Comparison of ENCODE assay signal across 15 mouse cellular contexts in genomic region chr11:106174372-106174771, GRCm38 (mm10). TPM values are rescaled to one million over a fixed set of nuclear protein-coding genes. Genes with fewer than 3 reads are reported as not detected.
A peak's percentile ranks its signal among the peaks of the same experiment; 100 is the strongest.
DNase-seq lines count a peak whose midpoint lies in the region; ATAC-seq lines count a peak whose summit lies in the region.
"Had no signal": no experiment of that assay in that cellular context is flagged by ENCODE, and none has a peak within 500 bp of the region (broad histone marks: within the 10 kb centered on the region; RNA-seq: fewer than 3 reads in every experiment).

No protein-coding gene starts in this region.

- no peaks in the 10 kb centered on the region for H3K4me1 ChIP-seq in forebrain, embryonic 11.5 days (replicated peaks; ENCODE audit: control insufficient read depth, insufficient read depth, low read length)

- H3K27me3 ChIP-seq in forebrain, embryonic 11.5 days (ENCODE audit: control insufficient read depth, insufficient read depth, low read length) = no peaks in the 10 kb centered on the region
- H3K27me3 ChIP-seq: megakaryocyte, embryonic 14.5 days had no signal

- H3K27ac ChIP-seq in forebrain, embryonic 11.5 days (ENCODE audit: low read depth, low read length) = no peak overlapping the region

- no peak overlapping the region for H3K4me3 ChIP-seq in forebrain, embryonic 11.5 days (ENCODE audit: low read depth, low read length)
- H3K4me3 ChIP-seq: megakaryocyte, embryonic 14.5 days; myocyte had no signal

- H3K36me3 ChIP-seq in forebrain, embryonic 11.5 days (ENCODE audit: control insufficient read depth, insufficient read depth, low read length) = no peaks in the 10 kb centered on the region

- peak; percentile 53 for DNase-seq in heart, postnatal 10 days
- DNase-seq in heart, postnatal 36 days = no peak
- peak; percentile 74 for DNase-seq in NIH3T3 (ENCODE audit: low read depth)
- DNase-seq in cerebellum, adult 9-11 months = peak; percentile 79
- DNase-seq in gastrocnemius, postnatal 36 days = peak; percentile 37 to 52
- no peak for DNase-seq in forebrain, embryonic 11.5 days (ENCODE audit: low spot score)
- no peak for DNase-seq in left cerebral cortex, adult 18-20 months (ENCODE audit: low spot score in 2 of 2)
- DNase-seq in adrenal gland, adult (ENCODE audit: inconsistent age in 2 of 2, low spot score in 1 of 2) = no peak
- DNase-seq: lung, adult 2 months; spleen, adult 18-20 months had no signal

- H3K9ac ChIP-seq in forebrain, embryonic 11.5 days (ENCODE audit: low read length) = no peak overlapping the region

- WGBS in forebrain, embryonic 11.5 days = 83% methylated on average over 5 of the region's 5 CpGs

- intact Hi-C loops in heart, postnatal 10 days (cut with DNase I) = no loop called here
- intact Hi-C loops in heart, postnatal 36 days (cut with DNase I) = no loop called here
- intact Hi-C loops in gastrocnemius, postnatal 36 days (cut with DNase I) = no loop called here

- ATAC-seq in forebrain, embryonic 11.5 days (replicated peaks; ENCODE audit: low FRiP score) = no peak

- H3K9me3 ChIP-seq in forebrain, embryonic 11.5 days (ENCODE audit: control insufficient read depth, low read length) = no peaks in the 10 kb centered on the region
- H3K9me3 ChIP-seq: megakaryocyte, embryonic 14.5 days had no signal

- no peak overlapping the region for H3K4me2 ChIP-seq in forebrain, embryonic 11.5 days (ENCODE audit: low read depth, low read length, severe bottlenecking)

RNA-seq across cellular contexts. Expression of gene Limd2, which starts 13.7 kb away (rescaled TPM):
- 10 to 100 TPM; 13.6 to 14.1 TPM for total RNA-seq in heart, postnatal 10 days (2021)
- 1 to 10 TPM; 4.2 to 4.8 TPM for total RNA-seq in heart, postnatal 36 days (2021)
- 1 to 10 TPM; 1.5 to 3.6 TPM for total RNA-seq in gastrocnemius, postnatal 36 days (2021)
- 309 and 337 TPM in 2 replicates for polyA plus RNA-seq in forebrain, embryonic 11.5 days (2014; fragmentation: Nextera tagmentation; extraction: Ambion mirVana)
- total RNA-seq in left cerebral cortex, adult 18-20 months (2021) = 10 to 100 TPM; 94.9 to 97.0 TPM

RNA-seq across cellular contexts. Expression of gene Gm10840, which starts 13.7 kb away (rescaled TPM):
- total RNA-seq in heart, postnatal 10 days (2021) = not detected
- total RNA-seq in heart, postnatal 36 days (2021) = not detected
- not detected for total RNA-seq in gastrocnemius, postnatal 36 days (2021)
- polyA plus RNA-seq in forebrain, embryonic 11.5 days (2014; fragmentation: Nextera tagmentation; extraction: Ambion mirVana) = 1.2 TPM in 1 of 2 replicates, not detected in the other
- total RNA-seq in left cerebral cortex, adult 18-20 months (2021) = 1 to 10 TPM in 1 of 2 experiments, not detected in 1; 1.6 TPM
- total RNA-seq: adrenal gland, postnatal 4 days; heart, postnatal 25 days had no signal
- polyA plus RNA-seq: intestine, embryonic 14.5 days; lung, adult 2 months; myocyte had no signal

RNA-seq across cellular contexts. Expression of gene Strada, which starts 27.6 kb away (rescaled TPM):
- total RNA-seq in heart, postnatal 10 days (2021) = 10 to 100 TPM; 11.1 to 12.9 TPM
- 1 to 10 TPM; 7.2 to 8.2 TPM for total RNA-seq in heart, postnatal 36 days (2021)
- 10 to 100 TPM; 10.5 to 10.9 TPM for total RNA-seq in gastrocnemius, postnatal 36 days (2021)
- polyA plus RNA-seq in forebrain, embryonic 11.5 days (2014; fragmentation: Nextera tagmentation; extraction: Ambion mirVana) = 41.8 and 43.6 TPM in 2 replicates
- 10 to 100 TPM; 24.8 to 29.8 TPM for total RNA-seq in left cerebral cortex, adult 18-20 months (2021)

RNA-seq across cellular contexts. Expression of gene Ccdc47, which starts 41.8 kb away (rescaled TPM):
- total RNA-seq in heart, postnatal 10 days (2021) = 10 to 100 TPM; 79.9 to 83.2 TPM
- 10 to 100 TPM; 72.5 to 82.4 TPM for total RNA-seq in heart, postnatal 36 days (2021)
- total RNA-seq in gastrocnemius, postnatal 36 days (2021) = 10 to 100 TPM; 60.0 to 68.3 TPM
- 70.9 and 74.1 TPM in 2 replicates for polyA plus RNA-seq in forebrain, embryonic 11.5 days (2014; fragmentation: Nextera tagmentation; extraction: Ambion mirVana)
- total RNA-seq in left cerebral cortex, adult 18-20 months (2021) = 10 to 100 TPM; 84.2 to 91.5 TPM

RNA-seq across cellular contexts. Expression of gene Ddx42, which starts 42.4 kb away (rescaled TPM):
- 10 to 100 TPM; 37.3 to 38.8 TPM for total RNA-seq in heart, postnatal 10 days (2021)
- 10 to 100 TPM; 26.5 to 28.7 TPM for total RNA-seq in heart, postnatal 36 days (2021)
- 10 to 100 TPM; 19.1 to 22.2 TPM for total RNA-seq in gastrocnemius, postnatal 36 days (2021)
- polyA plus RNA-seq in forebrain, embryonic 11.5 days (2014; fragmentation: Nextera tagmentation; extraction: Ambion mirVana) = 109 and 111 TPM in 2 replicates
- total RNA-seq in left cerebral cortex, adult 18-20 months (2021) = 10 to 100 TPM; 64.4 to 68.0 TPM

Comparison
In these comparisons a context has a peak if more than half of its experiments do, and no peak if none do; other contexts are left out.
1. DNase-seq: peak in heart, postnatal 10 days (2 of 2), NIH3T3 (single experiment), cerebellum, adult 9-11 months (single experiment) and gastrocnemius, postnatal 36 days (2 of 2); none in heart, postnatal 36 days (0 of 2), forebrain, embryonic 11.5 days (single experiment), left cerebral cortex, adult 18-20 months (0 of 2) and adrenal gland, adult (0 of 2).
2. RNA of gene Limd2, which starts 13.7 kb away (total RNA-seq): 94.9 to 97.0 TPM in left cerebral cortex, adult 18-20 months; 13.6 to 14.1 TPM in heart, postnatal 10 days, 4.2 to 4.8 TPM in heart, postnatal 36 days and 1.5 to 3.6 TPM in gastrocnemius, postnatal 36 days; every median in the first group is over 4 times any median in the second.